Mouse (Mus musculus) neural tube, embryonic 15.5 days (tissue): ENCODE data around the gene Tmeff2. TPM values are rescaled to one million over a fixed set of nuclear protein-coding genes. Genes with fewer than 3 reads are reported as not detected.
A peak's percentile ranks its signal among the peaks of the same experiment; 100 is the strongest.

Experiments used
- ATAC-seq: fragments of 200-750 bp; cut with Nextera tagmentation; 2 replicates; pipeline ENCODE4 v1.8.0; 2017; ENCODE audit warnings: mild to moderate bottlenecking, moderate TSS enrichment, moderate library complexity; ENCODE audit not compliant: low FRiP score
- H3K27ac ChIP-seq: fragments of 300-500 bp; sonication (generic); replicated peaks from 2 replicates; pipeline ENCODE4 v1.5.1; 2015; ENCODE audit warnings: mild to moderate bottlenecking, inconsistent platforms
- H3K27me3 ChIP-seq: fragments of 300-500 bp; sonication (generic); replicated peaks from 2 replicates; pipeline ENCODE4 v1.6.1; 2015; ENCODE audit warnings: inconsistent platforms
- H3K36me3 ChIP-seq: fragments of 300-500 bp; sonication (generic); 2 replicates; pipeline ENCODE4 v1.6.1; 2015; ENCODE audit warnings: inconsistent platforms
- H3K4me1 ChIP-seq: fragments of 300-500 bp; sonication (generic); 2 replicates; pipeline ENCODE4 v1.6.1; 2015; ENCODE audit warnings: inconsistent platforms
- H3K4me2 ChIP-seq: fragments of 300-500 bp; sonication (generic); 2 replicates; pipeline ENCODE4 v1.6.1; 2015; ENCODE audit warnings: inconsistent platforms, mild to moderate bottlenecking, moderate library complexity
- H3K4me3 ChIP-seq: fragments of 300-500 bp; sonication (generic); replicated peaks from 2 replicates; pipeline ENCODE4 v1.5.1; 2015; ENCODE audit warnings: mild to moderate bottlenecking, inconsistent platforms
- H3K9ac ChIP-seq: fragments of 300-500 bp; sonication (generic); replicated peaks from 2 replicates; pipeline ENCODE4 v1.6.1; 2015; ENCODE audit warnings: mild to moderate bottlenecking, inconsistent platforms
- H3K9me3 ChIP-seq: fragments of 300-500 bp; sonication (generic); replicated peaks from 2 replicates; pipeline ENCODE4 v1.6.1; 2016; ENCODE audit warnings: inconsistent platforms
- WGBS: fragments of 180-500 bp; shearing (Covaris S2); methylation state at CpG from one replicate; pipeline ENCODE4 v1.1.7; 2015; ENCODE audit warnings: mixed read lengths; 5-methylcytosine and 5-hydroxymethylcytosine counted together
- polyA plus RNA-seq: library from polyadenylated mRNA; unstranded; fragments of >200 nt; fragmentation: Nextera tagmentation; extraction: Ambion mirVana; gene quantifications from 2 replicates; pipeline ENCODE4 v1.2.1, GENCODE M21; 2015

Tmeff2 gene
- polyA plus RNA-seq, 1 experiment from 2014 or later, result 95.3 TPM

DNA sequence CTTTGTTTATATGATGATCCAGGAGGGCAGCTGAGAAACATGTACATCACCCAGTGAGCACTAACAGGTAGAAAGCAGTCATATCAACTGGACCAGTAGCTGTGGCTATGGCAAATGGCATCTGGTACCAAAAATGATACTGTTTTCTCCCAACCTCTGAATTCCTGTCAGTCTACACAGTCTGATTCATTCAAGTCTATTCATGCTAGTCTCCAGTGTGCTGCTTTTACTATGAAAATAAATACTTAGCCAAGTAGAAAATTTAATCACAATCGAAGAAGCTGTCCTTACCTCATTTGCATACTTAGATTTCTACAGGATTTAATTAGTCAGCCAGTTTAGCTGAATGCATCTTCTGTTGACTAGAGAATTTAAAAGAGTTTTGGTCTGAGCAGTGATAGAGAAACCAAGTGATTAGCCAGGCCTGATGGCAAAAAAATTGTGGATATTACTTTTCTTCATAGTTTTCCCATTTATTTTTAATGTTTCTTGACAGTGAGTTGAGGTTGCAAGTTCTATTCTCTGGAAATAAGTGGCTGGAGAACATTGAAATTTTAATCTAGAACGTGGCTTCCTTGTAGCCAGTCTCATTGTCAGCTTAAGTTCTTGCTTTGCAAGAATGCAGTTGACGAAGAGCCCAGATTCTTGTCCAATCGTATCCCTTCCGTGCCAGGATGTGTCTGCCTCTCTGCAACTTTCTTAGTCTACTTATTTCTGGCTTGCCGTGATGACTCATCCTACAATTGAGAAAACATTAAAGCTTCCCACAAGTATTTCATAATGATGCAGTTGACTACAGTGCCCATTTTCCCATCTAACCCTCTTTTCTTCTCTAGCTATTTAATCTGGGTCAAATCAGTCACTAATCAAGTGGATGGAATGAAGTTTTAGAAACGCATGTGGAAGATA lies 39.9 kb downstream of the Tmeff2 start:
- Histone ChIP-seq H3K36me3 (peaks cover 13% of the 10 kb centered on the region; the same call in 1 of the 2 replicates), H3K4me2 (no peak overlapping the region), H3K27ac (no peak overlapping the region), H3K27me3 (no peaks in the 10 kb centered on the region), H3K4me1 (peaks cover 7% of the 10 kb centered on the region; the same call in 1 of the 2 replicates), H3K4me3 (no peak overlapping the region), H3K9me3 (no peaks in the 10 kb centered on the region), H3K9ac (no peak overlapping the region)
- ATAC-seq, result no peak
- WGBS, result 86% methylated on average over 7 of the region's 7 CpGs

DNA sequence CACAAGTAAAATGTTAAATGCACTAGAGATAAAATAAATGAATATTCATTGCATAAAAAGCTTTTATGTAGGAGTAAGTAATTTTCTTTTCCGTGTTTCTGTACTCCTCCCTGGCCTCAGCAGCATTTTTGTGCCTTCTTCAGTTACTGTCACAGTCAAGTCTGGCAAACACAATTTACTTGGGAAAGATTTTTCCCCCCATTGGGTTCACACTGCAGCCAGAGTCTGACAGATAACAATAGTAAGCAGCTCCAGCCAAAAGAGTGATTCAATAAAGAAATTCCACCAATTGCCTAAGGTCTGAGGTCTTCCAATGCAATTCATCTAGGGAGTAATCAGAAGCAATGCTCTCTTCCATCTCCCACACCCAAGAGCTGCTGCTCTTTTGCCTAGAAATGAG lies 48.1 kb downstream of the Tmeff2 start:
- 68% methylated on average over 1 of the region's 1 CpGs for WGBS
- H3K27ac ChIP-seq, result no peak overlapping the region
- H3K36me3 ChIP-seq, result 0 out of 2 replicates have a peak, but pooled peaks cover 5% of the 10 kb centered on the region
- H3K27me3 ChIP-seq, result no peaks in the 10 kb centered on the region
- H3K4me1 ChIP-seq, result no peaks in the 10 kb centered on the region
- no peak for ATAC-seq
- no peak overlapping the region for H3K4me3 ChIP-seq
- H3K9ac ChIP-seq, result no peak overlapping the region
- no peak overlapping the region for H3K4me2 ChIP-seq
- H3K9me3 ChIP-seq, result no peaks in the 10 kb centered on the region

DNA sequence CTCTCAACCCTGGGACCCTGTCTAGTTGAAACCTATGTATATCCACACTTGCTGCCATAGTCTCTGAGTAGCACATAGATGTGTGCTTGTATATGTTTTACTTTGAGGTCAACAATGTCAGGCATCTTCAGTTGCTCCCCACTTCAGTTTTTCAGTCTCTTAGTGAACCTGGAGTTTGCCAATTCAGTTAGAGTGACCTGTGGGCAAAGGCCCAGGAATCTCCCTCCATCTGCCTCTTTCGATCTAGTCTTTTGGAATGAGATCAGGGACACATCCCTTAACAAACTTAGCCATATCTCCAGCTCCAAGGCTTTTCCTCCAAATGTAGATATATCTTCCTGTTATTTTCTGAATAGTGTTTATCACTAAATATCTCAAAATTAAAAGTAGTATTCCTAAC lies 58.4 kb downstream of the Tmeff2 start:
- H3K9me3 ChIP-seq, result no peaks in the 10 kb centered on the region
- H3K27ac ChIP-seq, result no peak overlapping the region
- no peak overlapping the region for H3K4me2 ChIP-seq
- 0 out of 2 replicates have a peak, but pooled peaks cover 3% of the 10 kb centered on the region for H3K36me3 ChIP-seq
- H3K9ac ChIP-seq, result no peak overlapping the region
- 89% methylated on average over 1 of the region's 1 CpGs for WGBS
- no peak overlapping the region for H3K4me3 ChIP-seq
- peaks cover 20% of the 10 kb centered on the region; the same call in 1 of the 2 replicates for H3K4me1 ChIP-seq
- H3K27me3 ChIP-seq, result no peaks in the 10 kb centered on the region
- ATAC-seq, result no peak

DNA sequence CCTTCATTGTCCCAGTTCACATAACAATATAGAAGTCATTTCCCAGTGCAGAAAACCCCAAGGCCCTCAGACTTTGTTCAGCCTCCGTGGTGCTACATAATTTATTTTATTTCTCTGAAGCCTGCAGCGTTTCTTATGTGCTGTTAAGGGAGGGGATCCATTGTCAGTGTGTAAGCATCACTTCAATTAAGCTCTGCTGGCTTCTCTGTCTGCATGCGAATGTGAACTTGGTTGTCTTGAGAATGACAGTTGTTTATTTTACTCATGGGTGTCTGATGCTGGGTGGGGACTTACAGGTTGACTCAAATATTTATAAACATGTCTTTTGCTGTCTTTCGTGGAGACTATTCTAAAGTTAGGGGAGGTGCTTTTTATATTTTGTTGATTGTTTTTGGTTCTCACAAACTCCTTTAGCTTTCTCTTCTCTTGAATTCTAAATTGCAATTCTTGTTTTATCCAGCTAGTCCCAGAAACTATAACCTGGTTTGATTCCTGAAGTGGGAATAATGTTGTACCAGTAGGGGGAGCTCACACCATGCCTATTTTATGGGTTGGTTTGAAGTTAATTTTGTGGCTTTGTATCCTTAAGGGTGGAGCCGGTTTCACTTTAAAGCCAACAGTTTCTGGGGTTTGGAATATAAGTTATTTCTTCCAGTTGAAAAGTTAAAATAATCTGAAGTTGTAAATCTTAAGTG lies 61.7 kb downstream of the Tmeff2 start:
- no peaks in the 10 kb centered on the region for H3K9me3 ChIP-seq
- H3K4me1 ChIP-seq, result peaks cover 21% of the 10 kb centered on the region; the same call in 1 of the 2 replicates
- no peak overlapping the region for H3K9ac ChIP-seq
- H3K27ac ChIP-seq, result no peak overlapping the region; the same call in 1 of the 2 replicates
- no peak overlapping the region for H3K4me3 ChIP-seq
- peak; percentile 26; the same call in 1 of the 2 replicates for ATAC-seq
- no peak overlapping the region for H3K4me2 ChIP-seq
- H3K36me3 ChIP-seq, result 0 out of 2 replicates have a peak, but pooled peaks cover 3% of the 10 kb centered on the region
- WGBS, result 17% methylated on average over 5 of the region's 5 CpGs
- H3K27me3 ChIP-seq, result no peaks in the 10 kb centered on the region

DNA sequence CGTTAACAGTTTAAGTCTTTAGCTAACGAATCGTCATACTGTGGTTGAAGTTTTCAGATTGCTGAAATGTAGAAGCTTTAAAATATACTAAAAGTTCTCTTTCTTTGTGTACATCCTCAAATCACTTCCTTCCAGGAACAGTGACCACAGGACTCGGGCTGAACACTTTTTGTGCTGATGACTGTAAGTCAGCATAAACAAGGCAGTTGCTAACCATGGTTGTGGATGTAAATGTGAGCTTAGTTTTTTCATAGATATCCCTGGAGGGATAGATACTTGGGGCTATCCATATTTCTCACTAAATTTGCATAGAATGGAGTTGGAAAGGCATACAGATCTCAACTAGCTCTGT lies 62.2 kb downstream of the Tmeff2 start:
- H3K36me3 ChIP-seq, result 0 out of 2 replicates have a peak, but pooled peaks cover 3% of the 10 kb centered on the region
- no peak overlapping the region for H3K4me3 ChIP-seq
- no peaks in the 10 kb centered on the region for H3K27me3 ChIP-seq
- WGBS, result 59% methylated on average over 4 of the region's 4 CpGs
- no peak overlapping the region for H3K27ac ChIP-seq
- no peaks in the 10 kb centered on the region for H3K9me3 ChIP-seq
- H3K4me1 ChIP-seq, result peaks cover 21% of the 10 kb centered on the region; the same call in 1 of the 2 replicates
- H3K9ac ChIP-seq, result no peak overlapping the region
- ATAC-seq, result no peak
- H3K4me2 ChIP-seq, result no peak overlapping the region

DNA sequence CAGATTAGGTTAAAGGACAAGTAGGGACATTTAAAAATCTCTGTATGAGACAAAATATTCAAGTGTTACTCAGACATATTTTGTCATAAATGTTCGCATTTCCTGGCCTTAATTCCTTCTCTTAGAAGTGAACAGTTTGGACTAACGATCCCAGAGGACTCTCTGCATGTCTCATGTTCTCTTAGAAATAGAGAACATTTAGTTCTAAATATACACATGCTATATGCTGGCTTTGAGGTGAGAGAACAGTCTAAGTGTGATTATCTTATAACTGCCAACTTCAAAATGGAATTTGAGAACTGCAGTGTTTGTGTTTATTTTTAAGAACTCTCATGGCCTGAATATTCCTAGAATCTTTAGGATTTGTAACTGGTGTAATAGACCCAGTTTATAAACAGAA lies 69.2 kb downstream of the Tmeff2 start:
- H3K4me3 ChIP-seq, result no peak overlapping the region
- H3K27ac ChIP-seq, result no peak overlapping the region
- H3K4me1 ChIP-seq, result no peaks in the 10 kb centered on the region
- H3K9me3 ChIP-seq, result no peaks in the 10 kb centered on the region
- no peaks in the 10 kb centered on the region for H3K36me3 ChIP-seq
- no peak overlapping the region for H3K4me2 ChIP-seq
- H3K27me3 ChIP-seq, result no peaks in the 10 kb centered on the region
- no peak for ATAC-seq
- 85% methylated on average over 2 of the region's 2 CpGs for WGBS
- no peak overlapping the region for H3K9ac ChIP-seq

DNA sequence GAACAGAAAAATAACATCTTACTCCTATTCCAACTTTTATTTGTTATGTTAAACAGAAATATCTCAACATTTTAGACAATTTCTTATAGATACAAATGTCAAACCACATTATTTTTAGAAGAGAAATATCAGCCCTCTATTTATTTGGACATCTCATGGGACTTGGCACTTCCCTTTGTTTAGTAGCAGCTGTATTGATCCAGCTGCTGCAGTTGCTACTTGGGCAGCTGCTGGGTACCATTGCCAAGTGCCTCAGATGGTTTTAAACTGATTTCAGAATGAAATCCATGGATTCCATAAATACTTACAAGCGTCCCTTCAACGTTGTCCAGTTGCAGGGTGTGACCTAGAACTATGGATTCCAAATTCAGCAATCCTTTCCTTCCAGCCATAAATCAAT lies 70.4 kb downstream of the Tmeff2 start:
- WGBS, result 43% methylated on average over 2 of the region's 2 CpGs
- no peak for ATAC-seq
- H3K4me1 ChIP-seq, result no peaks in the 10 kb centered on the region
- H3K27me3 ChIP-seq, result no peaks in the 10 kb centered on the region
- no peaks in the 10 kb centered on the region for H3K36me3 ChIP-seq
- H3K9me3 ChIP-seq, result no peaks in the 10 kb centered on the region
- H3K4me2 ChIP-seq, result no peak overlapping the region
- no peak overlapping the region for H3K27ac ChIP-seq
- no peak overlapping the region for H3K4me3 ChIP-seq
- H3K9ac ChIP-seq, result no peak overlapping the region

DNA sequence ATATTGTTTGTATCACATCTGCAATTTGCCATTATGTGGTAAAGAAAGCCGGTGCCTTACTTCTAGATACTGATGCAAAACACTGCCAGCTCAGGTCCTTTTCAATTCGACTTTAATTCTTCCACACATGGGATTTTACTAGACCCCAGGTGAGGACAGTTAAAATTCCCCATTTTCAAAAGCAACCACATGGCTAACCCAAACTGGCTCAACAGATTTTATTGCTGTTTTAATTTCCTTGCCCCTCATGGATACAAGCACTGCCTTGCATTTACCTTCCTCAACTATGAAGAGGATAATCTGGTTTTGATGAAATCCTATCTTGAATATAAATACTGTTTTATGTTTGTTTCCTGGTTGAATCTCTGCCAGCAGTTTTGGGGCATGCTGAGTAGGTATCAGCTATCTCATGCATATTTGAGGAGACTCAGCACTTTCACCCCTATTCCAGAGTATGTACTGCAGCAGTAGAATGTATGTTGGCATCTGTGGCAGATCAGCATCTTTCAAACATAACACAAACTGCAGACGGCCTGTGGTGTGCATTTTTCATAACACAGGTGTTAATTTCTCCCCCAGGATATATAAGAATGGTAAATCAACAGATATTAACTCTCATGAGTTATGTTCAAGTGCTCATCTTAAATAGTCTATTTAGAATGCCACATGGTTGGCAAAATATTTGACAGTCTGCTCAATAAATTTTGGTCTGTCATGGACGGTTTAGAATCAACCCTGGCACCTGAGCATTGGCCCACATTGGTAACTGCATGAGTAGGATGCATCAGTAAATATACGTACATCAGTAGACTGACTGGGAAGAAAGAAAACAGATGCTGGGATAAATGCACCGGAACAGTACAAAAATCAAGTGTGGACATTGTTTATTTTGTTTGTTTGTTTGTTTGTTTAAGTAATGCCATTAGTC lies 72.3 kb downstream of the Tmeff2 start:
- Histone ChIP-seq H3K9me3 (no peaks in the 10 kb centered on the region), H3K4me3 (no peak overlapping the region), H3K4me2 (no peak overlapping the region), H3K27ac (peak overlapping the region; percentile 56; the same call in 1 of the 2 replicates), H3K36me3 (no peaks in the 10 kb centered on the region), H3K9ac (no peak overlapping the region), H3K27me3 (no peaks in the 10 kb centered on the region), H3K4me1 (no peaks in the 10 kb centered on the region)
- WGBS, result 53% methylated on average over 6 of the region's 6 CpGs
- peak; percentile 75 for ATAC-seq

DNA sequence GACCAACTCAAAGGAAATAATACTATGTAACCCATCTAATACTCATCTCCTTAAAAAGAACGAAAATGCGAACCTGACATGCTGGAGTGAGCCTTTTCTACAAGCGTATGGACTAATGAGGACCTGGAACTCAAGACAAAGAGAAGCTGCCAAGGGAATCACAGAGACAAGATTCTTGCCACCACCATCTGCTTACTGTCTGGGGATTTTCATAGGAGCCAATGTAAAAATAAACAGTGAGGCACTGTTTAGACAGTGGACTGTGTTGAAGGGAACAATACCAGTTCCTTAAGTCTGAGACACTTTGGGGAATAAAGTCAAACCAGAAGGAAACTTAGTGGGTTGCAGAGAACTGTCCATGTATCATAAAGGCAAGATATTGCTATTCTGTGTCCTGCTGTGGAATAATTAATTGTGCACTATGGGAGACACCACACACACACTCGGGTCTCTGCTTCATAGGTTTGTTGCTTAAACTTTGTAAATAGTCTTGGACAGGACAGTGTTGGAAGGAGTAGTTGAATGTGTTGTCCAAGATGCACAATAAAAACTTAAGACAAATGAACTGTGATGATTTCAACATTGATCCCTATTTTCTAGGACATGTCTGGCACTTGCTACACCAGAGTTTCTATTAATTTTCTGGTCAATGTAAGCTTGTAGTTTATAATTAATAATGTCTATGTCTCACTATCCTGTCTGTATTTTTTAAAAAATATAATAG lies 79.1 kb downstream of the Tmeff2 start:
- no peak overlapping the region for H3K4me3 ChIP-seq
- H3K27me3 ChIP-seq, result no peaks in the 10 kb centered on the region
- H3K4me2 ChIP-seq, result no peak overlapping the region
- no peak overlapping the region for H3K27ac ChIP-seq
- WGBS, result 79% methylated on average over 4 of the region's 4 CpGs
- H3K9me3 ChIP-seq, result no peaks in the 10 kb centered on the region
- no peak for ATAC-seq
- H3K4me1 ChIP-seq, result no peaks in the 10 kb centered on the region
- no peaks in the 10 kb centered on the region; the same call in 1 of the 2 replicates for H3K36me3 ChIP-seq
- H3K9ac ChIP-seq, result no peak overlapping the region

DNA sequence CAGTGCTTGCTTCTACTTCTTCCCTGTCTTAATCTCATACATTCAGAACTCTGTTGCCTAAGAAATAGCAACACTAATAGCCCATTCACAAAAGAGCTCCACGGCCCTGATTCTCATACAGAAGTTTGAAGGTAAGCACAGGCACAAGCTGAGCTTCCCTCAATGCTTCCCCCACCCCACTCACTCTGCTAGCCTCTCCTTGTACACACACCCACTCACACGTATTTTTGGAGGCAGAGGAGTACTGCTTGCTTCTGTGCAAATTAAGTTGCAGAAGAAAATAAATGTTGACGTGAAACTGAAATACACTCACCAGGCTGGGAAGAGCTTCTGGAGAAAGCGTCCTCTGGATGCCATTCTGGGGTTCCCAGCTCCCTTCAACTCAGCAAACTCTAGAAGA lies 80.1 kb downstream of the Tmeff2 start:
- H3K27me3 ChIP-seq, result no peaks in the 10 kb centered on the region
- H3K4me1 ChIP-seq, result no peaks in the 10 kb centered on the region
- H3K4me3 ChIP-seq, result no peak overlapping the region
- H3K36me3 ChIP-seq, result no peaks in the 10 kb centered on the region; the same call in 1 of the 2 replicates
- no peak overlapping the region for H3K9ac ChIP-seq
- ATAC-seq, result no peak
- H3K27ac ChIP-seq, result no peak overlapping the region
- 77% methylated on average over 4 of the region's 4 CpGs for WGBS
- no peak overlapping the region for H3K4me2 ChIP-seq
- no peaks in the 10 kb centered on the region for H3K9me3 ChIP-seq
